Mouse (Mus musculus): Measurements from ENCODE around the gene Sorcs1.

The Sorcs1 gene

DNA sequence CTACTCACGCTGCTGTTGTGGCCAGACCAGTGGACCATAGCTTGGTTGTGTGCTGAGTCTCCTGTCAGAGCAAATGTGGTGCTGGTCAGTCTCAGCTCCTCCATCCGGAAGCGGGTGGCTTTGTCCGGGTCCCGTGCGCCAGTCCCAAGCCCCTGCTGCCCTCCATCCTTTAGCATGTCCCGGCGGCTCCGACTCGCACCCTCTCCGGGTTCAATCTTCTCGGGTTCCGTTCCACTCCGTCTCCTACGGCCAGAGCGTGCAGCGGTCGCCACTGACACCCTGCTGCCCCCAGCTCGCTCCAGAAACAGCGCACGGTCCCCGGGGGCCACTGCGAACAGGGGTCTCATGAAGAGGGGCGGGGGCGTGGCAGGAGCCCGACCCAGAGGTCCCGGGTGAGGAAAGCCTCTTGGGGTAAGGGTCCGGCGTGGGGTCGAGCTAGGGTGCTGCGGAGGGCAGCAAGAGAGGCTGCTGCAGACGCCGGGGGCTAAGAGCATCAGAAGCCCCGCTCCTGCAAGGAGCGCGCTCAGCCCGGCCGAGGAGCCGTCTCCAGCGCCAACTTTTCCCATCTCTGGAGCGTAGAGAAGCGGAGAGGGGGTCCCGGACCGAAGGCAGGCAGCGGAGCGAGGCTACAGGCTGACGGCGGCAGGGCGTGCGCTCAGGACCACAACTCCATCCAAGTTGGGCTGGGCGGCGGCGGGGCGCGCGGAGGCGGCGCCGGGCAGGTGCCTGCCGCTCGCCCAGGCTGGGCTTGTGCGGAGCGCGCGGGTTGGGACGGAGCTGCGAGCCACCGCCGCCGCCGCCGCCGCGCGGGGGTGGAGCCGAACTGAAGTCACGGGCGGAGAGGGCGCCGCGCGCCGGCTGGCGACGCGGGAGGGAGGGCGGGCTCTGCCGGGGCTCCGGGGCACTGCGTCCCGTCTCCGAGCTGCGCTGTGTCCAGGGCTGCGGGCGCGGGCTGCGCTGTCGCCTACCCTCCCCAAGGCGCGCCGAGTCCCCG is at the start of gene Sorcs1:
Sorcs1 (minus strand) TSS at position 744 of the 994 bp plus-strand sequence.
- peak; percentile 75 for DNase-seq

DNA sequence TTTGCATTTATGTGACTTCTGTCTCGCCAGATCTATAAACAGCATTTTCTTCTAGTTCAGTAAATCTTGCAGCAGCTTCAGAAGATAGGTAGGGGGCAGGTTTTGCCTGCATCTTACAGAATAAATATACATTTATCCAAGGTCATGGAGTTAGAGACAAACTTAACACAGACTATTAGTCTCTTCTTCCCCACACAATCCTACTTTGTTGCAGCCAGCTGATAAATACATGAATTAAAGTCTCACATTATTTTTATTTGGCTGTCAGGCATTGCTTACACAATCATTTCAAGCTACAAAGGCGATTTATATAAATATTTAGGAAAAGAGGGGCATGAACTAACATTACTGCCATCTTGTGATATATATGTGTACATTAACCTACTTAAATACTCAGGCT is 4.8 kb upstream of the Sorcs1 start:
- no peak for DNase-seq

DNA sequence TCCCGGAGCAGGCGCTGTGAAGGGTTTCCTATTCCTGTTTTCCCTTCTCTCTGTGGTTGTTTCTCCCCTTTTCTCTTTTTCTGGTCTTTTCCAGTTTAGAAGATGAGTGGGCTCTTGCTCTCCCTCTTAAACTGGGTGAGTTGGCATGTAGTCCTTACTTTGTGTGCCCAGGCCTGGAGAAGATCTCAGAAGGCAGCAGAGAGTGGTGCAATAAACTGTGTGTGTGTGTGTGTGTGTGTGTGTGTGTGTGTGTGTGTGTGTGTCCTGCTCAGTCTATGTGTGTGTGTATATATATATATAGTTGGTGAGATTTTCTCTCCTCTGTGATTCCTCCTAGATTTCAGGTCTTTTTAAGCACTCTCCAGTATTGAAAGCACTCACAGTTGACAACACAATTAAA is 500 bp upstream of the Sorcs1 start:
- DNase-seq: no peak

DNA sequence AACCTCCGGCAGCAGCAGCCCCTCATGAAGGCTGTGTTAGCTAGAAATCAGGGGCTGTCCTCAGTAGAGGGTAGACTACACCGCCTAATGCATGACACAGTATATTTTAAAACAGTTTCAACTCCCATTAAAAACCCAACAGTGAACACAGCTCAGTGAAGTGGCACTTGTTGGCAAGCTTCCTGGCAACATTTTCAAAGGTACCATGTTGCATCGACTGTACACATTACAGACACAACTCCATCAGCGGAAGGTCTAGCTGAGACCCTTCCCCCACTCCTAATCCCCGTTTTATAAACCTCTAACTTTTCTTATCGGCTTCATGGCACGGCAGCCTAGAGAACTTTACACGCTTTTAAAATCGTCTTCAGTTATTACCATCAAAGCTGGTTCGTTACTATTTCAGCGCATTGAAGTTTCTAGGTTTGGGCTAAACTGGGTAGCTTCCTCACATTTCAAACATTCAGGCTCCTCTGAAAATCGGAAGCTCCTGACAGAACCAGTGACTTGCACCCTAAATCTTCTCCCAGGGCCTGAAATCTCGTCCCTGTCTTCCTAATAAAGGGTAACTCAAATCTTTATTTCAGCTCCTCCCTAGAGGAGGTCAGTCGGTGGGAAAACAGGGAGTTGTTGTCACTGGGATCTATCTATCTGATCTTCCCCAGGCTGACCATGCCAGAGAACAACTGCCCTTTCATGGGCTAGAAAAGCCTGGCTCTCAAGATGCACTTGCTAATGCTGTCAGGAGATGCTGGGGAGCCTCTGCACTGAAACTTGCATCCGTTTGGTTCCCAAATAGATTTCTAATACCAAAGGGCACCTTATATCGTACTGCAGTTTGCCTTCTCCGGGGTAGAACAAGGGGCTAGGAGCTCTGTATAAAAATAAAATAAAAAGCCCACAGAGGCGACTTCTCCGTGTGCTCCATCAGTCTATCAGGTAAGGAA is 1.6 kb downstream of the Sorcs1 start:
- peak; percentile 14 for DNase-seq

DNA sequence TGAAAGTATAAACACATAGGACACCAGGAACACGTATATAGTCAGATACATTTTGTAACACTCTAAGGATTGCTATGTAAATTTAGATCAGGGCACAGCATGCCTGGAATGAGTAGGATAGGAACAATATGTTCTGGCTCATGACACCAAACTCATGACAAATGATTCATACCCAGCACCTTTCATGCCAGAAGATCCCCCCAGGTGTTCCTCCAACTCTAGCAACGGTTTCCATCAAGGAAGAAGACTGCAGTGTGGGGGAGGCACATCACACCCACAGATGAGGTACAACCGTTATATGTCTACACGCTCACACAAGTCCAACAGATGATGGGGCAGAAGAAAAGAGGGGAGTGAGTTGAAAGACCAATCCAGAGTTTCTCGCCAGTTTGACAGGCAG is 3.5 kb downstream of the Sorcs1 start:
- peak; percentile 43 for DNase-seq

DNA sequence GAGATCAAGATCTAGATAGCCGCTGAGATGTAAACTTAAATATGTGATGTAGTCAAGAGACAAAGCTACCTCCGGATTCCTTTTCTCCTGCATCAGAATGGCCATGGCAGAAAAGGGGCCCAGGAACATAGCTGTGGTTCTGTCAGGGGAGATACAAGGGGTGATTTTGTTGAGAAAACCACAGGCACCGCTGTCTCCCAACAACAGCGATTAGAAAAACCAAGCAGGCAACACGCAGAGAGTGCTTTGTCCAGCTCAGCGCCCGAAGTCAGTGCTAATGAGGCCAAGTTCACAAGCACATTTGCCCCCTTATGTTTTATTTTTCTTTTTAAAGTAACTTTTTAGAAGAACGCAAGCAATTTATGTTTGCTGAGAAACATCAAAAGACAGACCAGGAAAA is 10.9 kb downstream of the Sorcs1 start:
- DNase-seq: no peak

DNA sequence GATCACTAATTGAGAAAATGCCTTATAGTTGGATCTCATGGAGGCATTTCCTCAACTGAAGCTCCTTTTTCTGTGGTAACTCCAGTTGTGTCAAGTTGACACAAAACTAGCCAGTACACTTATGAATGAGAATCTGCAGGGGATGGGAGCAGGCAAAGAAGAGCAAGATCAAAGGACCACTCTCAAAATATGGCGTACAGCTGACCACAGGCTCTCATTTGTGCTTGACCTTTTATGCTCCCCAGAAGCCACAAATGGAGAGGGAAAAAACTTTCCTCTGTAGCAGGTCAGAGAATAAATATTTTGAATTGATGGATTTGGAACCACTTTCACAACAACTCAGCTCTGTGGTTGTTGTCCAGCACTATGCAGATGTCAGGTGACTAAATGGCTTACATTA is 14.1 kb downstream of the Sorcs1 start:
- DNase-seq: no peak

DNA sequence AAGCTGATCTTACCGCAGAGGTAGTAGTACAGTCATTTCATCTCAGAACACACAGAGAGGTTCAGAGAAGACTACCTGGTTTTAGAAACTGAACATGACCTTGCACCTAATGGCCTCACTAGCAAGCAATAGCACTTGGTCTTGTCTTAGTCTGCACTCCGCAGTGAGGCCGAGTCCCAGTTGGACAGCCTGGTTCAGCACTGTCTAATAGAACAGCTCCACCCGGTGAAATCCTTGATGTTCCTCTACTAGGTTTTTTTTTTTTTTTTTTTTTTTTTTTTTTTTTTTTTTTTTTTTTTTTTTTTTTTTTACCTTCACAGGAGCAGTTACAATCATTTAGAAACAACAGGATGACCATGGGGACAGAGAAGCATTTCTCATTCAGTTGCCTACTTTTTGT is 19.3 kb downstream of the Sorcs1 start:
- no peak for DNase-seq

DNA sequence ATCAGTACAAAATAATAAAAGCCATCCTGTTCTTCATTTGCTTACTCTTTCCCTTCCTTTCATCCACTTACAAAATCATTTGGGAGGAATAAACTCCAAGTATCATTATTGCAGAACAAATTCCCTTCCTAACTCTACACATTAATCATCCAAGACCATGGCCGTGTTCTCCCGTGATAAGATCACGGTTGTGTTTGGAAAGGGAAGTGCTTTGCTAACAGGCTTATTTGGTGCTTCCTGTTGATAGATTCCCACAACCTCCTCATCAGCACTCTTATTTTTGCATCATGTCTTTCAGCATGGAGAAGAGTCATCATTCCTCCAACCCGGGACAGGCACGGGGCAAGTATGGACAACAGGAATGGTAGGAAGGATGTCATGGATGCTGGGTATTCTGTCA is 25.7 kb downstream of the Sorcs1 start:
- DNase-seq: no peak

DNA sequence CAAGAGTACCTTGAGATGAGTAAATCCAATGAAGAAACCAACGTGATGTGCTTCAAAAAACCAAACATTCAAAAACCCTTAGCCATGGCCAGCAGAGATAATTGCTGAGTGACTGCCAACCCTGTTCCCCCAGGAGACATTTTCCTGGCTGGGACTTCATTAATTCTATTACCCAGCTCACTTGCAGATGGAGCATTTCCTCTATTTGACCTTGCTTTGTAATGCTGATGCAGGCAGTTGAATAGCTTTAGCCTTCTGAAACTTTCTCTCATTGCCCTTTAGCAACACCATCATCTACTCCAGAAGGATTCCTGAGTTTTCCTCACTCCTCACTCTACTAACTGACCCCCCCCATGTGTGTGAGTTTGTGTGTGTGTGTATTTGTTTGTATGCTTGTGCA is 34.6 kb downstream of the Sorcs1 start:
- DNase-seq: no peak

DNA sequence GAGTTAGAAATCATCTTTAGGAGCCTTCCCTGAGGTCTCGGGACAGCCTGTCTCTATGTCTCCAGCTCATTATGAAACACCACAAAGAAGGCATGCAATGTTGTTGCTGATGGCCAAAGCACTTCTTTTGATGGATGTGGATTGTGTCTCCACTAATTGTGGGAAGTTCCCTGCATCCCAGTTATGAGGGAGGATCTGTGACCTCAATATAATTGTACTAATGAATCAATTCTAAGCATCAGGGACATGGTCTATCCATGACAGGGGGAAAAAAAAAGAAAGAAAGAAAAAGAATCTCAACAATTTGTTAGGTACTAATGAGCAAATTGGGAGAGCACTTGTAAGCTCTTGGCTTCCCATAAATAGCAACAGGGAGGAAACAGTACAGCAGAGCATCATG is 36.3 kb downstream of the Sorcs1 start:
- no peak for DNase-seq

DNA sequence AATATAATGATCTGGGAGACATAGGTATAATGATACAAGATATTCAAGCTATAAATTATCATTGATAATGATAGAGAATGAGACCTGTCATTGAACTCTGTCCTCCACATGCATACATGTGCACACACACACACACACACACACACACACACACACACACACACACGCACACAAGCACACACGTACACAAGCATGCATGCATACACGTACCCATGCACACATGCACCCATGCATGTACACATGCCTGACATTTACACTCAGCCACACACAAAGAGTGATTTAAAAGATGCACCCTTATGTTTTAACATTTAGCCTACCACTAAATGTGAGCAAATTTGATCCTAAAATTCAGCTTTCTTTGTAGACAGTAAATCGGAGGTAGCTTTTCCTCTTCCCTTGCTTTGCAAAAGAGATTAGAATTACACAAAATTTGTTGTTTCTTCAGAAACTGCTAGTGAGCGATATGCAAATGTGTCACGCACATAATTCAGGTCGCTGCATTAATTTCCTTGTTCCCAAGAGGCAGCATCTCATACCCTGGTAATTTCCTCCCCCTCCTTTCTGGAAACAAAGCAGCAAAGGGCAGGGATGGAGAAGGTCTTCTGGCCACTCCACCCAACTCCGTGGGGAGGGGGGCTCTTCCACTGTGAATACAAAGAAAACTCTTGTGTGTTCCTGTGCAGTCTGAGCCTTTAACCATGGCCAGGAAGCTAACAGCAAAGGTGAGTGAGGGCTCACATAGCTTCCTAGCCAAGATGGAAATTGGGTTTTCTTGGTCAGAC is 38.0 kb downstream of the Sorcs1 start:
- no peak for DNase-seq

DNA sequence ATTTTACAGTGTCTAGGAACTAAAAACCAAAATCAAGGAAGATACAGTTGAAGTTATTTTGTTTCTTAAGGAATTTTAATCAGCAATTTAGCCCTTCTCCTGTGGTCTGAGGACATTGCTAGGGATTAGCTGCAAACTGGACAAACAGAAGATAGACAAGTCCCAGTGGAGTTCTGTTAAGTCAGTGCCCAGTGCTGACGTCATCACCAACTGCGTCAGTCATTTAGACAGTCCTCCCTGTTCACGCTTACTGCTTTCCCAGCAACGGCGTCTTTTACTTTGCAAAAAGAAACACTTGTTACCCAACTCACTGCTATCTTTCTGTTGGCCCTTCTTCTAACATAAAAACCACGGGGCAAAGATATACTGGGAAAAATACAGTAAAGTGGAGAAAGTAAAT is 40.3 kb downstream of the Sorcs1 start:
- DNase-seq: no peak

DNA sequence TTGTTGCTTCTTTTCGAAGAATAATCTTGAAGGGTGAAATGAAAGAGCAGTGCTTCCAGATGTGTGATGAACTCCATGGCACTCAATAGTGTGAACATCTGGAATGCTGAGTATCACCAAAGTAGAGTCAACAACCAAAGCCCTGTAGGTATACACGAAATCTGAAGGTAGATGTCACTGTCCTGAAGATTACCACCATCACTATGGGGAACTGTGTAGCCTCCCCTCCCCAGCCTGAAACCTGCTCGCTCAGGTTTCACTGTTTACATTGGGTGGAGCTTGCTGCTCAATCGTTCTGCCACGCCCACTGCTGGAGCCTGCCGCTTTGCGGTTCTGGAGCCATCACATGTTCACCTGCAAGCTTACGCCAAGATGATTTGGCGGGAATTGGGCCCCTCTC is 64.4 kb downstream of the Sorcs1 start:
- DNase-seq: no peak

DNA sequence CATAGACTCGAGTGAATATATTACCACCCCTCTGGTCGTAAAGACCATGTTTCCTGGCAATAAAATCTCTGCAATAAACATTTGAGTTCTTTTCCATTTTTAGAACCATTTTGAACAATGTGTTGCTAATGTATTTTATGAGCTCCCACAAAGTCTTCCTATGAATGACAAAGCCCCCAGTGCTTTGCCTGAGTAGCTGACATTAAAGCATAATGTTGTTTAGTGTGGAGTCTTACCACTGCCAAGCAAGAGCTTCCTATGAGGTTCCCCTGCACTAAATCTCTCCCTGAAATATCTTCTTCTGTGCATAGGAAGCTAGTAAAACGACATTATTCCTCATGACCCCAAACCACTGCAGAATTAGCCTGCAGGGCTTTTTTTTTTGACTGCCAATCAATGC is 66.8 kb downstream of the Sorcs1 start:
- DNase-seq: no peak

DNA sequence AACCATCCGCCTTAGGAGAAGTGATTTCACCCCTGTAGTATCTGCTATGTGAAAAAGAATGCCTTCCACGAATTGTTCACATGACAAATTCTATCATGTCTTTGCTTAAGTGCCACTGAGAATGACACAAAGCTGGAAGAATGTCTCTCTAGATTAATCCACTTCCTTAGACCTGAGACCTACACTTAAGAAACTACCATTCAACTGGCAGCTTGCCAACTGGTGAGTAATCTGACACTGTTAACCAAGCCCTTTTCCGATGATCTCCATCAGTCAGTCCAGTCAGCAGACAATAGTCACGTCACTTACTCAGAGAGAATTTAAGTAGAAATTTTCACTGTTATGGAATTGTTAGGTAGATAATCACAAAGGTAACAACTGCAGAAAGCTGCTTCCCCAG is 74.6 kb downstream of the Sorcs1 start:
- no peak for DNase-seq

DNA sequence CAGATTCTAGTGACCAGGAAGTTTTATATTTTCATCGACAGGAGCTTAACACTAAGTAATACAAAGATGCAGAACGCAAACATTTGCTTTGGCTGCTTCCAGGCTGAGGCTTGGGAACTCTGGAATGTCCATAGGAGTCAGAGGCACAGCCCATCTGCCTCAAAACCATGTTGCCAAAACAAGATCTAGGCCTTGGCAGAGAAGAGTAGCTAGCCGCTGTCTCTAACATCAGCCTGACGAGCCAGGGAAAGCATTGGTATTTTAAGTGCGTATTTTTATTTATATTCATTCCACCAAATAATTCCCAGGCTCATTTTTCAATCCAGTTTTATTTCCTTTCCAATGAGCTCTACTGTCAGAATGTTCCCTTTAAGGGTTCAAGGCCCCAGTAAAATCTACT is 75.1 kb downstream of the Sorcs1 start:
- no peak for DNase-seq

DNA sequence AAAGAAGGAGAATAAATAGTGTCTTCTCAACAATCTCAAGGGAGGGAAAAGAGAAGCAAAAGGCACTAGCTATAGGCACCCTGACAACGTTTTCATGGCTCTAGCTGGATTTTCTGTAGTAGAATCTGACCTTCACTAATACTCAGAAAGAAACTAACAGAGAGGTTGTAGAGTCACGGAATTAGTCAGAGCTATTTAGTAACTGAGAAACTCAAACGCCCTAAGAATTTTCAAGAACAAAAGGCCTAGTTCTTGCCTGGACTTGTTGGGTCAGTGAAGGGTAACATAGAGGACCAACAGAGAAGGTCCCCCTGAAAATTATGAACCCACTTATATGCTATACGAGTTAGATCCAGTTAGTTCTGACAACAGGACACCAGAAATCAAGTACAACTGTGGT is 81.1 kb downstream of the Sorcs1 start:
- no peak for DNase-seq

DNA sequence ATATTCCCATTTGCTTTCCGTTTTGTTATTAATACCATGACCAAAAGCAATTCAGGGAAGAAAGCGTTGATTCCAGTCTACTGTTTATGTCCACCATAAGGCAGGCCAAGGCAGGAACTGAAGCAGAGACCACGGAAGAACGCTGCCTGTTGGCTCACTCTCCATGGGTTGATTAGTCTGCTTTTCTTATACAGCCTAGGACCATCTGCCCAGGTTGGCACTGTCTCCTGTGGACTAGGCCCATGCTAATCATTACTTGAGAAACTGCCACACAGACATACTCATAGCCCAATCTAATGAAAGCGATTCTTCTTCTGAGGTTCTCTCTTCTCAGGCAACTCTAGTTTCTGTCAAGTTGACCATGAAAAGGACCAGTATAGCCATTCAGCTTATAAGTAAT is 92.3 kb downstream of the Sorcs1 start:
- DNase-seq: no peak

DNA sequence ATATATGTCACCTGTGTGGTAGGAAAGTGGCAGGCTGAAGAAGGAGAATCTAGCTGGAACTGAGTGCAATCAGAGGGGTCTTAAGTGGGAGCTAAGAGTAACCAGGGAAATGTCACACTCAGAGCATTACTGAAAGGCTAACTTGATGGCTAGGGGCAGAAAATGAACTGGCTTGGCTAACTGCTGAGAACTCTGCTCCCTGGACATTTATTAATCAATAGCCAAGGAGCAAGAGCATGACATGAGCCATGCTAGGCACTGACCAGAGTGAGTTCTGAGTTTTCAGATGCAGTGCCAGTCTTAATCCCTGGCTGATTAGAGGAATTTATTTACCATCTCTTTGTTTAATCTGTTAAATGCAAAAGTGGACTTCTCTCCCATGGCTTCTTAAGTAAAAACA is 95.5 kb downstream of the Sorcs1 start:
- DNase-seq: no peak

DNA sequence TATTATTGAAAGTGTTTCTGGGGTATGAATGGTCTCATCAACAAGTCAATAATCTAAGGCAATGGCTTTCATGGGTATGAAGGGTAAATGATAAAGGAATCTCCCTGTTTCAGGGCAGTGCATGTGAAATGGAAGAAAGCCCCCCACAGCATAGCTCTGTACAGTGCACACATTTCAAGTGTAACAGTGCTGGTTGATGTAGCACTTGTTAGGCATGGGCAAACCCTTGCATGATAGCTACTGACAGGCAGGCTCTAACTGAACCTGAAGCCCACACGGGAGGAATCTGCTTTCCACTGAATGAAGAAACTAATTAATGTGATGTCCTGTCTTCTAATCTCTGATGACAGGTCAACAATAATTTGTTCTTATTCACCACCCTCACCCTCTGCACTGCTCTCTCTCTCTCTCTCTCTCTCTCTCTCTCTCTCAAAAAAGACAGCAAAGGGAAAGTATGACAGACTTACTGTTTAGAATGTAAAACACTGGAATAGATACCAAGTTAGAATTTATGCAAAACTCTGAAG is 108.7 kb downstream of the Sorcs1 start:
- DNase-seq: no peak

DNA sequence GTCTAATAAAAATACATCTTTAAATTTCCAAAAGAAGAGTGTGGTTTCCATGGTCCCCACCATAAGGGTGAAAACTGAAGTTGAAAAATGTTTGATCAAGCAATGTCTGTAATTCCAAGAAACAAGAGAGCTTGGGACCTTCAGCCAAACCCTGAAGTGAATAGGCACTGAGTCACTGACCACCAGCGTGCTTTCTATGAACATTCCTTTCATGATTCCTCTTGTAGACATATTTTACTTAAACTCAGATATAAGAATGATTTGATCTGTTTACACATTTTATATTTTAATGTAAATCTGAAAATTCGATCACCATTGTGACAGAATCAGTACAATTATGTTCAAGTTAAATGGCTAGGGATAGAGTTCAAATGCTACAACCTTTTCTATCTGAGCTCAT is 112.1 kb downstream of the Sorcs1 start:
- DNase-seq: no peak

DNA sequence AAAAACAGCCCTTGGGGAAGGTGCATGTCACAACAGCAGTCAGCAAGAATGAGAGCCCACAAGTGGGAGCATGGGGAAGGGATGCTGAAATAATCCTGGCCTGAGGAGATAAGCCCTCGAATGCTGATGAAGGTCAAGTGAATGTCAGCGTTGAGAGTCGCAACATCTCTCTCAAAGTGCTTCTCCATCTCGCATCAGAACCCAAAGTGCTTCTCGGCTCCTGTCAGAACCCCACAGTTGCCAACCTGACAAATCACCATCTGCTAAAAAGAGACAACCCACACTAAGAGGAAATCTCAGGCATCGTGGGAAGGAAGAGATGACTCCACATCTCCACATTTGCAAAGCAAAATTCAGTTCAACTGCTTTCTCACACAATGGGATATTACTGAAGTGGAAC is 119.7 kb downstream of the Sorcs1 start:
- DNase-seq: peak; percentile 47
